Mouse (Mus musculus): ENCODE data around the gene Elfn1.
"Not testable (repeated sequence)": the region's sequence is repeated elsewhere in the genome, so short reads cannot be mapped to it uniquely, and the experiment has no call there.

Gene Elfn1

DNA sequence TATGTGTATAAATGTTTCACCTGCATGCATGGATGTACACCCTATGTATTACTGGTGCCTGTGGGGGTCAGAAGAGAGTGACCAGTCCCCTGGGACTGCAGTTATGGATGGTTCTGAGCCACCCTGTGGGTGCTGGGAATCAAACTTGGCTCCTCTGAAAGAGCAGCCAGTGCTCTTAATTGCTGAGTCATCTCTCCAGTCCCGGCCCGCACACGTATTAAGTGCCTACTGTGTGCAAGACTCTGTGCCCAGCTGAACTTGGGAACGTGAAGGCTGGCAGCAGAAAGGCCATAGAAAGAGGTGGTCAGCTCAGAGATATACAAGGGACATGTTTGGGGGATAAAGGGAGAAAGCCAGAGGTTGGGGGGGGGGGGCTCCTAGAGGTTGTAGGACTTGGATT is 68.8 kb downstream of the Elfn1 start:
- no peak for DNase-seq

DNA sequence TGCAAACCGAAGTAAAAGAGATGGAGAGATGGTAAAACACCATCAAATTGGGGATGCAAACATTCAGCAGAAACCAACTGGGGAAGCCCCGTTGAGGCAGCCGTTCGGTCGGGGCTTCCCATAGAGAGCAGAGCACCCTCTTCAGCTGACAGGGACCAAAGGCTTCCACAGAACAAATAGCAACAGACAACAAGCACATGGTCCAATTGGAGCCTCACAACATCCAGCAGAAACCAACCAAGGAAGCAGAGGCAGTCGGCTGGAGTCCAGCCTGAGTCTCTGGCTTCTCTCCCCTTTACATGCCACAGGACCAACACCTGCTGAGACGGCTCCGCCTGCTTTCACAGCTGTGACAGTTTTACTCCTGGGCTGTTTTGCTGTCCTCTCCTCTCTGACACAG is 69.7 kb downstream of the Elfn1 start:
- no peak for DNase-seq

DNA sequence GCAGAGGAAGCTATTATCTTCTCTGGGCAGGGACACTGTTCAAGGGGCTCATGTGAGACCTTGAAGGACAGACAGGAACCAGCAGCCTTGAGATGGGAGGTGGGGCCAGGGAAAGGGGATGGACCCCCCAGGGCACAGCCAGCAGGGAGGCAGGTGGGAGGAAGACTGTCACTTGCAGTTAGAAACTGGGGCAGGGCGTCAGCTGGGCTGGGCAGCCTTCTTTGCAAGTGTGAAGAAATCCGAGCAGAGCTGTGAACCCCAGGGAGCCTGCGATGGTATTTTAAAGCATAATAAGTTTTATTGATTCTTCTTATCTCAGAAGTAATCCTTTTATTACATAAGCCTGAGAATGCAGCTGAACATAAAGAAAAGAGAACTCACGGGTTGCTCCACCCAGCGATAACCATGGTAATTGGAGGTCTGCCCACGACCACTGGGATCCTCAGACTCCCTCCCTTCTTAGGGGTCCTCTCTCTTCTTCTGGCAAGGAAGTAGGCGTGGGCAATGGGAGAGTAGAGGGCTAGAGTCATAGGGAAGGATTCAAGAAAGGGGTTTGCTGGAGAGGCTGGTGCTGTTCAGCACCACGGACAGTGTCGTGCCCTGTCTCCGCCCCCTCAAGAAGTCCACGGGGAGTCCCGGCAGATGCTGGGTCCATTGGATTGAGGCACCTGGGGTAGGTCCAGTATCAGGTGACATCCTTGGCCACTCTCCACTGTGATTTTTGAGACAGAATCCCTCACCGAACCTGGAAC is 71.0 kb downstream of the Elfn1 start:
- DNase-seq, result peak; percentile 61

DNA sequence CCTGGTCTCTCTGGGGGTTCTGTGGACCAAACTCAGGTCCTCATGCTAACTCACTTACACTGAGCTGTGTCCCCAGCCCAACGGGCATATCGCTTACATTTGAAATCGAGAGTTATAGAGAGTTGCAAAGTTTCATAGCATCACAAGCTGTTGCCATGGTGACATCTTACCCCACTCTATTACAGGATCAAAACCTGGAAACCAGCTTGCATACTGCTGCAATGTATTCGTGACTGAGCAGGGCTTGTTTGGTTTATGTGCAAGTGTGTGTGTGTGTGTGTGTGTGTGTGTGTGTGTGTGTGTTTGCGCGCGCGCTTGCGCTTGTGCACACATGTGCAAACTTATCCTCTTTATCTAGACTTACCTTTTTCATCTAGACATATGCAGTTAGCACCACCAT is 71.6 kb downstream of the Elfn1 start:
- DNase-seq, result no peak

- DNase-seq, result no peak
These were observed 74.2 kb downstream of the Elfn1 start for GRCm38 (mm10) chr5:139981976-139982375.

- no peak for DNase-seq
These were observed 77.5 kb downstream of the Elfn1 start for GRCm38 (mm10) chr5:139985073-139985746.

GRCm38 (mm10) chr5:139991531-139991930 is 83.8 kb downstream of the Elfn1 start:
- no peak for DNase-seq

GRCm38 (mm10) chr5:139998321-139998720 is 90.6 kb downstream of the Elfn1 start:
- not testable (repeated sequence) for DNase-seq

DNA sequence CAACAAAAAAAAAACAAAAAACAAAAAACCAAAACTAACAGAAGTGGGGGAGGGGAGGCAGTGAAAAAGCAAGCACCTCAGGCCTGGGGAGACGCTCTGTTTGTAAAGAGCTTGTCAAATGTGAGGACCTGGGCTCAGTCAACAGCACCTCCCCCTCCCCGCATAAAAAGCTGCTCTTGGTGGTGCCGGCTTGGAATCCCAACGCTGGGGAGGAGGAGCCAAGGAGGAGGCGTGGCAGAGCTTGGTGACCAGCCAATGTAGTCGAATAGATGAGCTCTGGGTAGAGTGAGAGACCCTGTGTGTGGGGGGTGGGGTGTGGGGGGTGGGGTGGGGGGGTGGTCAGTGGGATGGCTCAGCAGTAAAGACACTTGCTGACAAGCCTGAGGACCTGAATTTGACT is 91.2 kb downstream of the Elfn1 start:
- DNase-seq, result no peak

- no peak for DNase-seq
These were observed 94.8 kb downstream of the Elfn1 start for GRCm38 (mm10) chr5:140002541-140002940.

DNA sequence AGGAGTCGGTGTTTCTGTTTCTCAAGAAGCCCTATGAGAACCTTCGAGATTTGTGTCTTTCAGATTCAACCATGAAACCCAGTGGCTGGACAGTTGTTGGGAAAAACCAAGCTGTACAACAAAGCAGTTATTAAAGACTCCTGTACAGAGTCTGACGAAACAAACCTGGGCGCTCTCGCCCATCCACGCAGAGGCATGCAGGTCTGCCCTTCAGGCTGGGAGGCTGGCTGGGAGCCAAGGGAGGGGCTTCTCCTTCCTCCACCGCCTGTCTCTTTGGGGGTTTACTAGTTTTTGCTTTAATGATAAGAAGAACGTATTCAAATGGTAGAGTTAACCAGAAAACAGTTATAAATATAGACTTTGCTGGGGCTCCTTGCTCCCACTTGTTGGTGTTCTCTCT is 99.1 kb downstream of the Elfn1 start:
- DNase-seq, result no peak

DNA sequence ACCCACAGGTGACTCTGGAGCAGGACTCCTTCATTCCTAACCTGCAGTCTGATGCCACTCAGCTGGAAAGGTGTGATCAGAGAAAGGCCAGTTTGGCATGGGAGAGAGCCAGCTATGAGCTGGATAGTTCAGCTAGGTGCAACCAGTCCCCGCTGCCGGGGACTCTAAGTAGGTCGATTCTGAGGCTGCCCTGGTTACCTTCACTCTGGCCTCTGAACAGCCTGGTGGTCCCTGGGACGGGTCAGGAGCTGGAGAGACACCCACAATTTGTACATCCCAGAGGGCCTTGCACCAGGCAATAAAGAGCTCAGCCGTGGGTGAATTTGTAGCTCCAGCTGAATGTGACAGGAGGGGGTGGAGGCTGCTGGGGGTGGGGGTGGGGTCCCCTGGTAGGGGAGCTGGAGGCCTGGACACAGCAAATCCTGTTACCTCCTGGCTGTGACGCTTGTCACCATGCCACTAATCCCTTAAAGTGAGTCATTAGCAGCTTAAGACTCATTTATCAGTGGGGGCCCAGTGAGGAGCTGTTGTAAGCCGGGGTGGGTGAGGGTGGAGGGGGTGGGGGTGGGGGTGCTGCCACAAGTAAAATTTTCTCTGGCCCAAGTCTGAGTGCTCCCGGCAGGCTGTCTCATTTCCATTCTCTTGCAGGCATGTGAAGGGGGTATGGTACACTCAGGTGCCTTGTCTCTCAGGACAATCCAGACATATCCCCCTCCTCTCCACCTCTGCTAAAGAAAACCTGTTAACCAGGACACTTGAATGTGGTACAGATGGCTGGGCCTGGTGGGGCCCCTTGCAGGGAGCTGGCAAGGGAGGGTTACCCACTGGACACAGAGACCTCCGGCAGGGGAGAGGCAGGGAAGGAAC is 100.1 kb downstream of the Elfn1 start:
- DNase-seq, result no peak

DNA sequence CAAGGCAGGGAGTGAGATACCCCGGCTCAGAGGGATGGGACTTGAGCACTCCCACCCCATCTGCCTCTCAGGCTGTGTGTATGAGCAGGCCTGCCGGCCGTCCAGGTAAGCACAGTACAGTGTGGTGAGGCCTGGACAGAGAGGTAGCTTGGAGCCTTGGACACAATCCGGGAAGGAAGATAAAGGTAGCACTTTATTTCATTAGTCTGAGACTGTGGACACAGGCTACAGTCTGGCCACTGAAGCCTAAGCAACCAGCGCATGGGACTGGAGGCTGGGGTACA is 100.7 kb downstream of the Elfn1 start:
- DNase-seq, result no peak

DNA sequence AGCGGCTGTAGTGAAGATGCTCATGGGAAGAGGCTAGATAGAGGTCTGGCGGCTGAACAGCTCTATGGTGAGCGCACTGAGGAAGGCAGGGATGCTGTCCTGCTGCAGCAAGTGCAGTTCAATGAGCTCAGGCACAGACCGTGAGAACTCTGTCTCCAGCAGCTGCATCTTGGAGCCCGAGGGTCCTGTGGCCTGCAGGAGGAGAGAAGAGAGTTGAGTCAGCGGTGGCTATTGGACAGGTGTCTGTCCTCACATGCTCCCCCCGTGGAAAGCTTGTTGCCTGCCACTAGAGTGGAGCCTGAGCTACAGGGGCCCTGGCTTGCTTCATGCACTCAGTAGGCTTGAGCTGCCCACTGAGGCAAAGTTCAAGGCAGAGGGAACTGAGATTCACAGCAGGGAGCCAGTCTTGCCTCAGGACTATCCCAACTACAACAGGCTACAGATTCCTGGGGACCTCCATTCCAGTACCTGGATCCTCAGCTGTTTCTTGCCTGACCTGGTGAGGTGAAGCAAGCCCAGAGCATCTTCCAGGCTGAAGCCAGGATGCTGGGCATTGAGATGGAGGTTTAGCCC is 101.4 kb downstream of the Elfn1 start:
- no peak for DNase-seq

- no peak for DNase-seq
These were observed 102.7 kb downstream of the Elfn1 start for GRCm38 (mm10) chr5:140010405-140010804.

DNA sequence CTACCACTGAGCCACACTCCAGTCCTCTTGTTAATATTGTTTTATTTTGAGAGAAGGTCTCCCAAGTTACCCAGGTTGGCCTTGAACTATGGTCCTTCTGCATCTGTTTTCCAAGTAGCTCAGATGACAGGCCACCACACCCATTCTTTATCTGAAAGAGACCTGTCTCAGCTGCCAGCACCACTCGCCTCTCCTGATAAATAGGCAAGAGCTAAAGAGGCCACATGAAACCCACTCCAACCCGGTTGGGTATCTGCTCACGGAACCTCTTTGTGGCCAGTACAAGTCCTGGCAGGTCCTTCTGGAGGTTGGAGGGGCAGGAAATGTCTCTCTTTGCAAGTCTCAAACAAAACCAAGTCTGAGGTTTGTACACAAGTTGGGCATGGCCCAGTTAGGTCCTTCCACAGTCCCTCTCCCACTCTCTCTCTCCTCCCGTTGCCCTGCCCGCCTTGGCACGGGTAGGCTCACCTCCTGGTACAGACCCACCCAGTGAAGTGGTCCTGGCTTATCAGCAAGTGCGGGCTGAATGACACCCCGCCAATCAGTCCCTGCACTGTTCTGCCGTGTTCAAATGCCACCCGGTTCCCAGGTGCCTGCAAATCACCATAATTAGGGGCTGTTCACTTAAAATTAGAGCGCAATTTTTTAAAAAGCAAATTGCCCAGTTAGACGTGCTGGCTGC is 104.7 kb downstream of the Elfn1 start:
- no peak for DNase-seq

DNA sequence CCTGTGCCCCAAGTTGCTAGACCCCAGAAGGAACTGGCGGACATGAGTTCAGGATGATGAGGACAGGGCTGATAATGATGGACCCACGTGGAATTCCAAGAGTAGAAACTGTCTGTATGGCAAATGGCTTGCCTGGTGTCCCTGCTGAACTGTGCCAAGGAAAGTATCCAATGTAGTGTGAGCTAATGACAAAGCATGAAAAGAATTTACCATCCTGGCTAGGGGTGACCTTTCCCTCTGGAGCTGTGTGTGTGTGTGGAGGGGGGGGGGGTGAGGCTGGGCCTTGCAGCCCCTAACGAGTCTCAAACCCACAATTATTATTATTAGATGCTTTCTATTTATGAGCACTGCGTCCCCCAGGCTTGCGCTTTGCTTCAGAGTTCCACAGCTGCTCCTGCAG is 105.9 kb downstream of the Elfn1 start:
- no peak for DNase-seq

DNA sequence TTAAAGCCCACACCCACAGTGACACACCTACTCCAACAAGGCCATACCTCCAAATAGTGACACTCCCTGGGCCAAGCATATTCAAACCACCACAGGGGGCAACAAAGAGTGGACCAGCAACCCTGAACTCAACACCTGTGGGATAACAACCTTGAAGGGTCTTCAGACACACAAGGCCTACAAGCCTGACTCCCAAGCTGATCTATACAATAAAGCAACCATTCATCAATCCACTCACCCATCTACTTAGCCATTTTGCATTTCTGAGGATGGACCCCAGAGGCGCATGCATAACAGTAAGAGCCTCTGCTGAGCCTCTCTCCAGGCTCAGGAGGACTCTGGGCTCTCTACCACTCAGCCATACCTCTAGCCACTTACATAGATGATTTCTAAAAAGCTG is 109.2 kb downstream of the Elfn1 start:
- DNase-seq, result no peak

DNA sequence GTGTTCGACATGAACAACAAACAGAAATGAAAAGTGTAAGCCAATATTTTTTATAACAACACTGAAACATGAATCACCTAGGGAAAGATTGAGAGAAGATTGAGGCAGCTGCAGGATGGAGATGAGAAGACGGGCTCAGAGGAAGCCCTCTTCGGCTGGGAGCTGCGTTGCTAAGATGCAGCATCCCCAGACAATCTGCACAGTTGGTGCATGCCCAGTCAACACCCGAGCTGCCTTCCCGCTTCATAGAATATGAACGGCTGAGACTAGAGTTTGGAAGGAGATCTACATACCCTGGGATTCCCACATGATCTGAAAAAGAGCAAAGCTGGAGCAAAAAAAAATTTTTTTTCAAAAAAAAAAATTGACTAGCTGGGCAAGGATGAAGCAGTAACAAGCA is 111.0 kb downstream of the Elfn1 start:
- DNase-seq, result no peak

DNA sequence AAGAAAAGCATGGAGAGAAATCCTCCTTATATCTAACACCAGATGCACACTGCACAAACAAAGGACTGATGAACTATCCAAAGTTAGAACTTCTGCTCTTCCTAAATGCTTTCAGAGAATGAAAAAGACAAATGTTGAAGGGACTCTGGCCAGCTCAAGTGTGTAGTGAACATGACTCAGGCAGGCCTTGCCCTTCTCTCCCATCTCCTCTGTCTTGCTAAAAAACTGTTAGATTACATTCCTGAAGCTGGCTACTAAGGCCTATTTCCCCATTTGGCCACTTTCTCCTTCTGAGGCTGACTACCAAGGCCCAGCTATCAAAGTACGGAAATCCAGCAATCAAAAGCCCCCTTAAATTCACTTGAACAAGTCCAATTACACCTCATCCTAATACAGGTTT is 111.9 kb downstream of the Elfn1 start:
- no peak for DNase-seq

GRCm38 (mm10) chr5:140021755-140022154 is 114.0 kb downstream of the Elfn1 start:
- no peak for DNase-seq

DNA sequence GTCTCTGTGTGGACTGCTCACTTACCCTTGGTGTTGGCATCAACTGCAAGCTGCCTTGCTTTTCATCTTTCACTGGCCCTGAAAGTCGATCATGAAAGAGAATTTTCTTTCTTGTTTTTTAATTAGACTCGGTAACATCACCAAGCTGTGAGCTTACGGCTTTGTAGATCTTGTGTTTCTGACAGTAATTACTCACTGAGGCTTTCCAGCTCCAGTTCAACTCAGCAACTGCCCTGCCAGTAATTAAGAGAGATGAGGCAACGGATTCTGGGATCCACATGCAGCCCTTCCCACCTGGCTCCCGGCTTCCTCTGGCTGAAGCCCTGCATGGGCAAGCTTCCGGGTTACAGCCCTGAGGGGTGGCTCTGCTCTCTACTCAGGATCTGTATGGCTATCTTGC is 115.1 kb downstream of the Elfn1 start:
- no peak for DNase-seq

GRCm38 (mm10) chr5:140023941-140024500 is 116.3 kb downstream of the Elfn1 start:
- peak; percentile 21 for DNase-seq
